Mouse (Mus musculus): ENCODE results near the gene Snd1. TPM values are rescaled to one million over a fixed set of nuclear protein-coding genes. Genes with fewer than 3 reads are reported as not detected.

Snd1 gene
- polyA plus RNA-seq, 1 experiment from 2014 or later = 110 TPM

GRCm38 (mm10) chr6:28640088-28640487 is 165.1 kb downstream of the Snd1 start:
- Histone ChIP-seq H3K9me3 (no peaks in the 10 kb centered on the region), H3K36me3 (replicated peaks) (no peaks in the 10 kb centered on the region), H3K27ac (no peak overlapping the region), H3K4me1 (peaks cover 29% of the 10 kb centered on the region), H3K4me3 (no peak overlapping the region), H3K27me3 (ENCODE audit: poor library complexity, severe bottlenecking) (no peaks in the 10 kb centered on the region)
- no peak for DNase-seq (ENCODE audit: extremely low spot score, low spot score)
- 94% methylated on average over 5 of the region's 5 CpGs for WGBS

- no peak for DNase-seq (ENCODE audit: extremely low spot score, low spot score)
- no peaks in the 10 kb centered on the region for H3K36me3 ChIP-seq (replicated peaks)
Measured at GRCm38 (mm10) chr6:28642909-28643308, 168.0 kb downstream of the Snd1 start.

GRCm38 (mm10) chr6:28645231-28645630 is 170.3 kb downstream of the Snd1 start:
- no peak overlapping the region for H3K4me3 ChIP-seq
- H3K4me1 ChIP-seq = peaks cover 4% of the 10 kb centered on the region; the same call in 1 of the 2 replicates
- no peak overlapping the region for H3K27ac ChIP-seq
- no peaks in the 10 kb centered on the region for H3K9me3 ChIP-seq
- H3K27me3 ChIP-seq (ENCODE audit: poor library complexity, severe bottlenecking) = no peaks in the 10 kb centered on the region
- no peaks in the 10 kb centered on the region for H3K36me3 ChIP-seq (replicated peaks)
- DNase-seq (ENCODE audit: extremely low spot score, low spot score) = no peak

More at GRCm38 (mm10) chr6:28642909-28643308, 168.0 kb downstream of the Snd1 start:
- Histone ChIP-seq H3K9me3 (no peaks in the 10 kb centered on the region), H3K27me3 (ENCODE audit: poor library complexity, severe bottlenecking) (no peaks in the 10 kb centered on the region), H3K27ac (no peak overlapping the region), H3K4me1 (peaks cover 13% of the 10 kb centered on the region), H3K4me3 (no peak overlapping the region)
- WGBS = 74% methylated on average over 2 of the region's 2 CpGs

- Histone ChIP-seq H3K27ac (no peak overlapping the region), H3K4me3 (no peak overlapping the region), H3K36me3 (replicated peaks) (peaks cover 8% of the 10 kb centered on the region; the same call in 1 of the 2 replicates), H3K27me3 (ENCODE audit: poor library complexity, severe bottlenecking) (no peaks in the 10 kb centered on the region), H3K9me3 (no peaks in the 10 kb centered on the region; the same call in 1 of the 2 replicates), H3K4me1 (peaks cover 15% of the 10 kb centered on the region)
- 95% methylated on average over 5 of the region's 5 CpGs for WGBS
- no peak for DNase-seq (ENCODE audit: extremely low spot score, low spot score)
Measured at GRCm38 (mm10) chr6:28656511-28656910, 181.6 kb downstream of the Snd1 start.

GRCm38 (mm10) chr6:28663004-28663403 is 188.1 kb downstream of the Snd1 start:
- DNase-seq (ENCODE audit: extremely low spot score, low spot score) = no peak
- H3K27ac ChIP-seq = no peak overlapping the region
- no peaks in the 10 kb centered on the region for H3K36me3 ChIP-seq (replicated peaks)
- no peaks in the 10 kb centered on the region for H3K27me3 ChIP-seq (ENCODE audit: poor library complexity, severe bottlenecking)
- 84% methylated on average over 3 of the region's 3 CpGs for WGBS
- H3K4me1 ChIP-seq = peaks cover 15% of the 10 kb centered on the region
- H3K4me3 ChIP-seq = no peak overlapping the region
- no peaks in the 10 kb centered on the region for H3K9me3 ChIP-seq

- Histone ChIP-seq H3K4me3 (no peak overlapping the region), H3K36me3 (replicated peaks) (peaks cover 4% of the 10 kb centered on the region), H3K9me3 (no peaks in the 10 kb centered on the region), H3K4me1 (peaks cover 9% of the 10 kb centered on the region), H3K27me3 (ENCODE audit: poor library complexity, severe bottlenecking) (no peaks in the 10 kb centered on the region), H3K27ac (no peak overlapping the region)
- no peak for DNase-seq (ENCODE audit: extremely low spot score, low spot score)
- 94% methylated on average over 5 of the region's 5 CpGs for WGBS
Measured at GRCm38 (mm10) chr6:28663670-28664069, 188.7 kb downstream of the Snd1 start.

GRCm38 (mm10) chr6:28664716-28665115 is 189.8 kb downstream of the Snd1 start:
- Histone ChIP-seq H3K9me3 (no peaks in the 10 kb centered on the region), H3K4me3 (no peak overlapping the region), H3K27me3 (ENCODE audit: poor library complexity, severe bottlenecking) (no peaks in the 10 kb centered on the region), H3K36me3 (replicated peaks) (peaks cover 14% of the 10 kb centered on the region), H3K4me1 (no peaks in the 10 kb centered on the region), H3K27ac (no peak overlapping the region)
- 87% methylated on average over 3 of the region's 3 CpGs for whole genome bisulfite sequencing
- no peak for DNase-seq (ENCODE audit: extremely low spot score, low spot score)

GRCm38 (mm10) chr6:28667586-28667985 is 192.6 kb downstream of the Snd1 start:
- Histone ChIP-seq H3K4me1 (no peaks in the 10 kb centered on the region; the same call in 1 of the 2 replicates), H3K27me3 (ENCODE audit: poor library complexity, severe bottlenecking) (no peaks in the 10 kb centered on the region), H3K9me3 (no peaks in the 10 kb centered on the region), H3K27ac (no peak overlapping the region), H3K36me3 (replicated peaks) (peaks cover 22% of the 10 kb centered on the region), H3K4me3 (no peak overlapping the region)
- 94% methylated on average over 1 of the region's 1 CpGs for WGBS
- no peak for DNase-seq (ENCODE audit: extremely low spot score, low spot score)

- Histone ChIP-seq H3K4me1 (no peaks in the 10 kb centered on the region; the same call in 1 of the 2 replicates), H3K4me3 (no peak overlapping the region), H3K9me3 (no peaks in the 10 kb centered on the region), H3K36me3 (replicated peaks) (peaks cover 22% of the 10 kb centered on the region), H3K27ac (no peak overlapping the region), H3K27me3 (ENCODE audit: poor library complexity, severe bottlenecking) (no peaks in the 10 kb centered on the region)
- 96% methylated on average over 5 of the region's 5 CpGs for WGBS
- no peak for DNase-seq (ENCODE audit: extremely low spot score, low spot score)
Measured at GRCm38 (mm10) chr6:28669251-28669650, 194.3 kb downstream of the Snd1 start.

- 95% methylated on average over 1 of the region's 1 CpGs for WGBS
Measured at GRCm38 (mm10) chr6:28672388-28672787, 197.4 kb downstream of the Snd1 start.

GRCm38 (mm10) chr6:28674686-28675085 is 199.7 kb downstream of the Snd1 start:
- no peak for DNase-seq (ENCODE audit: extremely low spot score, low spot score)

More at GRCm38 (mm10) chr6:28672388-28672787, 197.4 kb downstream of the Snd1 start:
- no peaks in the 10 kb centered on the region for H3K9me3 ChIP-seq
- H3K4me3 ChIP-seq = no peak overlapping the region
- H3K4me1 ChIP-seq = no peaks in the 10 kb centered on the region; the same call in 1 of the 2 replicates
- 0 out of 2 replicates have a peak overlapping the region, but pooled peaks have one; percentile 21 for H3K27ac ChIP-seq
- peaks cover 22% of the 10 kb centered on the region for H3K36me3 ChIP-seq (replicated peaks)
- H3K27me3 ChIP-seq (ENCODE audit: poor library complexity, severe bottlenecking) = no peaks in the 10 kb centered on the region
- DNase-seq (ENCODE audit: extremely low spot score, low spot score) = no peak

GRCm38 (mm10) chr6:28678896-28679295 is 204.0 kb downstream of the Snd1 start:
- Histone ChIP-seq H3K4me3 (no peak overlapping the region), H3K4me1 (no peaks in the 10 kb centered on the region; the same call in 1 of the 2 replicates), H3K27me3 (ENCODE audit: poor library complexity, severe bottlenecking) (no peaks in the 10 kb centered on the region), H3K27ac (no peak overlapping the region), H3K9me3 (no peaks in the 10 kb centered on the region), H3K36me3 (replicated peaks) (no peaks in the 10 kb centered on the region)
- no peak for DNase-seq (ENCODE audit: extremely low spot score, low spot score)
- 89% methylated on average over 1 of the region's 1 CpGs for WGBS

More at GRCm38 (mm10) chr6:28674686-28675085, 199.7 kb downstream of the Snd1 start:
- Histone ChIP-seq H3K36me3 (replicated peaks) (peaks cover 8% of the 10 kb centered on the region; the same call in 1 of the 2 replicates), H3K4me3 (no peak overlapping the region), H3K27ac (no peak overlapping the region), H3K9me3 (no peaks in the 10 kb centered on the region), H3K4me1 (no peaks in the 10 kb centered on the region; the same call in 1 of the 2 replicates), H3K27me3 (ENCODE audit: poor library complexity, severe bottlenecking) (no peaks in the 10 kb centered on the region)
- WGBS = 90% methylated on average over 1 of the region's 1 CpGs

- Histone ChIP-seq H3K27ac (no peak overlapping the region), H3K4me3 (no peak overlapping the region), H3K27me3 (ENCODE audit: poor library complexity, severe bottlenecking) (no peaks in the 10 kb centered on the region), H3K36me3 (replicated peaks) (no peaks in the 10 kb centered on the region), H3K4me1 (no peaks in the 10 kb centered on the region; the same call in 1 of the 2 replicates), H3K9me3 (no peaks in the 10 kb centered on the region)
- no peak for DNase-seq (ENCODE audit: extremely low spot score, low spot score)
- 92% methylated on average over 4 of the region's 4 CpGs for WGBS
Measured at GRCm38 (mm10) chr6:28680537-28680936, 205.6 kb downstream of the Snd1 start.
